Mouse (Mus musculus): ENCODE data around the gene Gemin5. TPM values are rescaled to one million over a fixed set of nuclear protein-coding genes. Genes with fewer than 3 reads are reported as not detected.
"Not testable (repeated sequence)": the region's sequence is repeated elsewhere in the genome, so short reads cannot be mapped to it uniquely, and the experiment has no call there.

The Gemin5 gene
- 12.2 and 15.6 TPM in 2 replicates for polyA plus RNA-seq (2012; rRNA removed)

- TF ChIP-seq CTCF (IDR thresholded peaks at IDR 0.05; ENCODE audit: borderline replicate concordance, extremely low read depth, insufficient read depth, insufficient read length): no peak
- TF ChIP-seq POLR2A (IDR thresholded peaks at IDR 0.05; ENCODE audit: borderline replicate concordance, extremely low read depth, insufficient read depth, insufficient read length, poor library complexity, severe bottlenecking): peak; percentile 32; the same call in 1 of the 2 replicates
Observed at GRCm38 (mm10) chr11:58168167-58168915, at the start of gene Gemin5. Gemin5 (minus strand) TSS chr11:58168539.

GRCm38 (mm10) chr11:58216823-58217222 is 48.5 kb upstream of the Gemin5 start:
- TF ChIP-seq CTCF (IDR thresholded peaks at IDR 0.05; ENCODE audit: borderline replicate concordance, extremely low read depth, insufficient read depth, insufficient read length) (no peak), POLR2A (IDR thresholded peaks at IDR 0.05; ENCODE audit: borderline replicate concordance, extremely low read depth, insufficient read depth, insufficient read length, poor library complexity, severe bottlenecking) (no peak)
- no peak for DNase-seq (ENCODE audit: low read depth)

More at GRCm38 (mm10) chr11:58168167-58168915, at the start of gene Gemin5:
- peak; percentile 92 for DNase-seq (ENCODE audit: low read depth)

- no peak for DNase-seq (ENCODE audit: low read depth)
- TF ChIP-seq CTCF (IDR thresholded peaks at IDR 0.05; ENCODE audit: borderline replicate concordance, extremely low read depth, insufficient read depth, insufficient read length): no peak
- TF ChIP-seq POLR2A (IDR thresholded peaks at IDR 0.05; ENCODE audit: borderline replicate concordance, extremely low read depth, insufficient read depth, insufficient read length, poor library complexity, severe bottlenecking): no peak
Observed at GRCm38 (mm10) chr11:58215814-58216213, 47.5 kb upstream of the Gemin5 start.

GRCm38 (mm10) chr11:58215049-58215430 is 46.7 kb upstream of the Gemin5 start:
- DNase-seq (ENCODE audit: low read depth): not testable (repeated sequence)

- TF ChIP-seq CTCF (IDR thresholded peaks at IDR 0.05; ENCODE audit: borderline replicate concordance, extremely low read depth, insufficient read depth, insufficient read length) (no peak), POLR2A (IDR thresholded peaks at IDR 0.05; ENCODE audit: borderline replicate concordance, extremely low read depth, insufficient read depth, insufficient read length, poor library complexity, severe bottlenecking) (no peak)
- no peak for DNase-seq (ENCODE audit: low read depth)
Observed at GRCm38 (mm10) chr11:58214391-58215048, 46.2 kb upstream of the Gemin5 start.

GRCm38 (mm10) chr11:58213673-58214342 is 45.5 kb upstream of the Gemin5 start:
- TF ChIP-seq POLR2A (IDR thresholded peaks at IDR 0.05; ENCODE audit: borderline replicate concordance, extremely low read depth, insufficient read depth, insufficient read length, poor library complexity, severe bottlenecking) (no peak), CTCF (IDR thresholded peaks at IDR 0.05; ENCODE audit: borderline replicate concordance, extremely low read depth, insufficient read depth, insufficient read length) (no peak)
- no peak for DNase-seq (ENCODE audit: low read depth)

- TF ChIP-seq POLR2A (IDR thresholded peaks at IDR 0.05; ENCODE audit: borderline replicate concordance, extremely low read depth, insufficient read depth, insufficient read length, poor library complexity, severe bottlenecking) (no peak), CTCF (IDR thresholded peaks at IDR 0.05; ENCODE audit: borderline replicate concordance, extremely low read depth, insufficient read depth, insufficient read length) (no peak)
Observed at GRCm38 (mm10) chr11:58211682-58212067, 43.3 kb upstream of the Gemin5 start.

GRCm38 (mm10) chr11:58211062-58211681 is 42.8 kb upstream of the Gemin5 start:
- DNase-seq (ENCODE audit: low read depth): no peak
- TF ChIP-seq CTCF (IDR thresholded peaks at IDR 0.05; ENCODE audit: borderline replicate concordance, extremely low read depth, insufficient read depth, insufficient read length) (no peak), POLR2A (IDR thresholded peaks at IDR 0.05; ENCODE audit: borderline replicate concordance, extremely low read depth, insufficient read depth, insufficient read length, poor library complexity, severe bottlenecking) (no peak)

More at GRCm38 (mm10) chr11:58211682-58212067, 43.3 kb upstream of the Gemin5 start:
- DNase-seq (ENCODE audit: low read depth): no peak

- DNase-seq (ENCODE audit: low read depth): no peak
- TF ChIP-seq POLR2A (IDR thresholded peaks at IDR 0.05; ENCODE audit: borderline replicate concordance, extremely low read depth, insufficient read depth, insufficient read length, poor library complexity, severe bottlenecking): no peak
Observed at GRCm38 (mm10) chr11:58210321-58210886, 42.1 kb upstream of the Gemin5 start.

- peak; percentile 21 for DNase-seq (ENCODE audit: low read depth)
- TF ChIP-seq POLR2A (IDR thresholded peaks at IDR 0.05; ENCODE audit: borderline replicate concordance, extremely low read depth, insufficient read depth, insufficient read length, poor library complexity, severe bottlenecking) (no peak), CTCF (IDR thresholded peaks at IDR 0.05; ENCODE audit: borderline replicate concordance, extremely low read depth, insufficient read depth, insufficient read length) (no peak)
Observed at GRCm38 (mm10) chr11:58201052-58201451, 32.7 kb upstream of the Gemin5 start.

- TF ChIP-seq CTCF (IDR thresholded peaks at IDR 0.05; ENCODE audit: borderline replicate concordance, extremely low read depth, insufficient read depth, insufficient read length) (no peak), POLR2A (IDR thresholded peaks at IDR 0.05; ENCODE audit: borderline replicate concordance, extremely low read depth, insufficient read depth, insufficient read length, poor library complexity, severe bottlenecking) (no peak)
- no peak for DNase-seq (ENCODE audit: low read depth)
Observed at GRCm38 (mm10) chr11:58200226-58200625, 31.9 kb upstream of the Gemin5 start.

GRCm38 (mm10) chr11:58199229-58200037 is 31.1 kb upstream of the Gemin5 start, which contains the start of the genes Igtp and Irgm2:
Igtp (plus strand) TSS chr11:58199556.
Irgm2 (plus strand) TSS chr11:58199618.
- DNase-seq (ENCODE audit: low read depth): peak; percentile 49

All from brain, embryonic 14.5 days (tissue).